11 mouse cellular contexts compared by ENCODE assay signal in the genomic region with DNA sequence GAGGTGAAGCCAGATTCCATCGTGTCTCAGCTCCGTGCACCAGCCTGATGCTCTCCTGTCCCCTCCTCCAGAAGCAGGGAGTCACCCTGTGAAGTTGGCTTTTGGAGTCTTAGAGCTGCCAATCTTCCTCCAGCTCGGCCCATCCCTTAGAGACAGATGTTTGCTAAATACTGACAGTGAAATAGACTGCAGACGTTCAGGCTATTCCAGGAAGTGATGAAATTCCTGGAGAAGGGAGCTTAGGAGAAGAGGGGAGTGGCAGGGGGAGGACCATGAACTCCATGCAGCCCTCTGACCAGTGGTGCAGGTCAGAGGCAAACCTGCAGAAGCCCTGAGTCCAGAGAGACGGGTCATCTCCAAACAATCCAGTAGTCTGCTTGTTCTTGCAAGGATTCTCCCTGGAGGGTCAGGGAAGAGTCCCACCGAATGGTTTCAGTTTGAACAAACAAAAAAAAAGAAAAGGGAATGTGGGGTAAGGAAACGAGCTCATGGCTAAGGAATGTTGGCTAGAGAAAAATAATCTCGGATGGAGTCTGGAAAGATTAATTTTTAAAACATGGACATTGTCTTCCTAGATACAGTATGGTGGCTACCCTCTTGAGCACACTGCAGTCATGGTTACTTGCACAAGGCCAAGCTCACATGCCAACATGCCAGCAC. TPM values are rescaled to one million over a fixed set of nuclear protein-coding genes. Genes with fewer than 3 reads are reported as not detected.
A peak's percentile ranks its signal among the peaks of the same experiment; 100 is the strongest.
DNase-seq lines count a peak whose midpoint lies in the region; ATAC-seq and TF ChIP-seq lines count a peak whose summit lies in the region.
"Had no signal": no experiment of that assay in that cellular context is flagged by ENCODE, and none has a peak within 500 bp of the region (broad histone marks: within the 10 kb centered on the region; RNA-seq: fewer than 3 reads in every experiment).

A gene (minus strand): TSS at position 215 of the 660 bp plus-strand sequence.

- no peak within 1 kb of the TSS for H3K4me2 ChIP-seq in midbrain, embryonic 13.5 days (replicated peaks)
- 0 out of 2 replicates have a peak within 1 kb of the TSS, but pooled peaks have one; percentile 5 for H3K4me2 ChIP-seq in kidney, embryonic 16.5 days (replicated peaks; ENCODE audit: low read depth, low read length)
- H3K4me2 ChIP-seq in stomach, postnatal 0 days (replicated peaks; ENCODE audit: low read depth) = peak within 1 kb of the TSS; percentile 14; the same call in 1 of the 2 replicates
- H3K4me2 ChIP-seq: liver, embryonic 15.5 days; neural tube, embryonic 13.5 days had no signal

- no peak for TF ChIP-seq CTCF in stomach, postnatal 0 days (IDR thresholded peaks at IDR 0.05; ENCODE audit: low read depth)

- H3K27ac ChIP-seq in midbrain, embryonic 10.5 days (replicated peaks) = no peak within 1 kb of the TSS
- H3K27ac ChIP-seq in midbrain, embryonic 13.5 days = no peak within 1 kb of the TSS
- H3K27ac ChIP-seq in kidney, embryonic 16.5 days (ENCODE audit: low read length) = no peak within 1 kb of the TSS
- H3K27ac ChIP-seq in stomach, postnatal 0 days (replicated peaks) = no peak within 1 kb of the TSS
- H3K27ac ChIP-seq: liver, embryonic 15.5 days; neural tube, embryonic 13.5 days had no signal

- no peaks in the 10 kb centered on the region for H3K27me3 ChIP-seq in midbrain, embryonic 10.5 days (ENCODE audit: low read depth, poor library complexity, severe bottlenecking)
- no peaks in the 10 kb centered on the region for H3K27me3 ChIP-seq in midbrain, embryonic 13.5 days
- no peaks in the 10 kb centered on the region for H3K27me3 ChIP-seq in kidney, embryonic 16.5 days (ENCODE audit: insufficient read depth, low read length)
- H3K27me3 ChIP-seq in stomach, postnatal 0 days (ENCODE audit: control insufficient read depth, insufficient read depth, low read length) = no peaks in the 10 kb centered on the region
- H3K27me3 ChIP-seq: liver, embryonic 15.5 days; neural tube, embryonic 13.5 days had no signal

- no peaks in the 10 kb centered on the region for H3K36me3 ChIP-seq in midbrain, embryonic 10.5 days
- no peaks in the 10 kb centered on the region for H3K36me3 ChIP-seq in midbrain, embryonic 13.5 days
- H3K36me3 ChIP-seq in kidney, embryonic 16.5 days (ENCODE audit: insufficient read depth, low read length) = no peaks in the 10 kb centered on the region
- no peaks in the 10 kb centered on the region for H3K36me3 ChIP-seq in stomach, postnatal 0 days (ENCODE audit: control insufficient read depth, insufficient read depth, low read length)
- H3K36me3 ChIP-seq: liver, embryonic 15.5 days; neural tube, embryonic 13.5 days had no signal

- no peak for ATAC-seq in midbrain, embryonic 13.5 days
- no peak for ATAC-seq in kidney, embryonic 16.5 days (ENCODE audit: low FRiP score, low TSS enrichment)
- ATAC-seq in stomach, postnatal 0 days (ENCODE audit: low FRiP score, low TSS enrichment) = no peak

- no peak within 1 kb of the TSS for H3K9ac ChIP-seq in midbrain, embryonic 13.5 days (replicated peaks)
- no peak within 1 kb of the TSS for H3K9ac ChIP-seq in kidney, embryonic 16.5 days (replicated peaks; ENCODE audit: low read length)
- no peak within 1 kb of the TSS for H3K9ac ChIP-seq in stomach, postnatal 0 days (ENCODE audit: low read length)
- H3K9ac ChIP-seq: liver, embryonic 15.5 days; neural tube, embryonic 13.5 days had no signal

- peak; percentile 10 for DNase-seq in midbrain, embryonic 10.5 days (ENCODE audit: low spot score)
- DNase-seq in gonadal fat pad, adult 2 months (ENCODE audit: low read depth) = no peak
- no peak for DNase-seq in stomach, postnatal 0 days (ENCODE audit: low spot score)
- DNase-seq in c-Kit-positive CD71-positive TER-119-positive erythroid progenitor cells, embryonic 14.5 days (ENCODE audit: low spot score) = no peak
- no peak for DNase-seq in spleen, postnatal 36 days (ENCODE audit: low spot score in 2 of 2)
- DNase-seq in left cerebral cortex, adult 18-20 months (ENCODE audit: low spot score in 2 of 2) = no peak
- DNase-seq: cerebellum, adult 18-20 months had no signal

- WGBS in midbrain, embryonic 10.5 days = 58% methylated on average over 8 of the region's 8 CpGs
- WGBS in midbrain, embryonic 13.5 days = 51% methylated on average over 8 of the region's 8 CpGs
- 33% methylated on average over 8 of the region's 8 CpGs for WGBS in kidney, embryonic 16.5 days
- 16% methylated on average over 8 of the region's 8 CpGs for whole genome bisulfite sequencing in stomach, postnatal 0 days

- H3K4me1 ChIP-seq in midbrain, embryonic 10.5 days = peaks cover 12% of the 10 kb centered on the region
- 0 out of 2 replicates have a peak, but pooled peaks cover 4% of the 10 kb centered on the region for H3K4me1 ChIP-seq in midbrain, embryonic 13.5 days (replicated peaks)
- no peaks in the 10 kb centered on the region for H3K4me1 ChIP-seq in kidney, embryonic 16.5 days (ENCODE audit: insufficient read depth, low read length)
- no peaks in the 10 kb centered on the region for H3K4me1 ChIP-seq in stomach, postnatal 0 days (replicated peaks; ENCODE audit: control insufficient read depth, insufficient read depth)
- H3K4me1 ChIP-seq: liver, embryonic 15.5 days; neural tube, embryonic 13.5 days had no signal

- H3K9me3 ChIP-seq in midbrain, embryonic 10.5 days (replicated peaks) = no peaks in the 10 kb centered on the region
- H3K9me3 ChIP-seq in midbrain, embryonic 13.5 days = no peaks in the 10 kb centered on the region
- no peaks in the 10 kb centered on the region for H3K9me3 ChIP-seq in kidney, embryonic 16.5 days (ENCODE audit: low read length)
- no peaks in the 10 kb centered on the region for H3K9me3 ChIP-seq in stomach, postnatal 0 days (ENCODE audit: control insufficient read depth, low read length)
- H3K9me3 ChIP-seq: liver, embryonic 15.5 days; neural tube, embryonic 13.5 days had no signal

- no peak for TF ChIP-seq EP300 in stomach, postnatal 0 days (optimal IDR thresholded peaks at IDR 0.05)

- H3K4me3 ChIP-seq in midbrain, embryonic 10.5 days = no peak within 1 kb of the TSS
- H3K4me3 ChIP-seq in midbrain, embryonic 13.5 days (replicated peaks) = no peak within 1 kb of the TSS
- no peak within 1 kb of the TSS for H3K4me3 ChIP-seq in kidney, embryonic 16.5 days (ENCODE audit: low read length)
- 0 out of 2 replicates have a peak within 1 kb of the TSS, but pooled peaks have one; percentile 3 for H3K4me3 ChIP-seq in stomach, postnatal 0 days (ENCODE audit: low read depth, low read length)
- H3K4me3 ChIP-seq: liver, embryonic 15.5 days; neural tube, embryonic 13.5 days had no signal

RNA-seq across cellular contexts. Expression of the gene that starts here (rescaled TPM):
- polyA plus RNA-seq in midbrain, embryonic 10.5 days (2016; fragmentation: Nextera tagmentation; extraction: Ambion mirVana) = 0.65 and 1.1 TPM in 2 replicates
- 0.32 and 0.40 TPM in 2 replicates for polyA plus RNA-seq in midbrain, embryonic 13.5 days (2015; fragmentation: Nextera tagmentation; extraction: Ambion mirVana)
- 41.0 and 73.5 TPM in 2 replicates for polyA plus RNA-seq in gonadal fat pad, adult 2 months (2012; rRNA removed)
- polyA plus RNA-seq in kidney, embryonic 16.5 days (2015; fragmentation: Nextera tagmentation; extraction: Ambion mirVana) = 2.4 TPM in 2 replicates
- 3.3 and 5.3 TPM in 2 replicates for polyA plus RNA-seq in stomach, postnatal 0 days (2015; fragmentation: Nextera tagmentation; extraction: Ambion mirVana)
- under 1 TPM; 0.60 to 0.66 TPM for total RNA-seq in left cerebral cortex, adult 18-20 months (2021)
